Mouse (Mus musculus) CH12.LX (cell line): ENCODE measurements around the gene St8sia2. TPM values are rescaled to one million over a fixed set of nuclear protein-coding genes. Genes with fewer than 3 reads are reported as not detected.

Experiments
- DNase-seq: peaks from one replicate; pipeline ENCODE4 v3.0.0-alpha.2; 2013; ENCODE audit errors: extremely low read depth
- H3K27ac ChIP-seq: 2 replicates; pipeline ENCODE4 v1.5.1; 2012; ENCODE audit warnings: low read depth, mild to moderate bottlenecking, control low read depth, moderate library complexity; ENCODE audit not compliant: insufficient read depth
- H3K27me3 ChIP-seq: replicated peaks from 2 replicates; pipeline ENCODE3; 2012; ENCODE audit warnings: inconsistent platforms
- H3K36me3 ChIP-seq, 2 experiments: replicated peaks in 1 of 2; 2 replicates each; pipeline versions ENCODE3 to v1.6.1; 2012; ENCODE audit warnings: inconsistent platforms in 1 of 2, low read length in 1 of 2, mild to moderate bottlenecking in 1 of 2, mixed read lengths in 1 of 2, moderate library complexity in 1 of 2; ENCODE audit not compliant: control insufficient read depth in 1 of 2, insufficient read depth in 1 of 2
- H3K4me1 ChIP-seq, 2 experiments: 2 replicates each; pipeline ENCODE4 v1.6.1; 2012; ENCODE audit warnings: inconsistent platforms in 1 of 2, moderate library complexity in 1 of 2; ENCODE audit not compliant: insufficient read depth in 2 of 2, control insufficient read depth in 1 of 2
- H3K4me2 ChIP-seq: 2 replicates; pipeline ENCODE4 v1.6.1; 2012; ENCODE audit warnings: low read depth, mild to moderate bottlenecking, control low read depth; ENCODE audit not compliant: poor library complexity, insufficient read depth, severe bottlenecking
- H3K4me3 ChIP-seq, 3 experiments: fragments of 150-350 bp in 1 of 3; sonication (generic) in 1 of 3; replicated peaks in 1 of 3; 2 replicates each; pipeline versions ENCODE3 to v1.5.1; 2011 to 2012; ENCODE audit warnings: low read depth in 2 of 3, low read length in 2 of 3, mild to moderate bottlenecking in 2 of 3, moderate library complexity in 2 of 3, control low read depth in 1 of 3, improper control_type of control experiment in 1 of 3, inconsistent platforms in 1 of 3, mixed read lengths in 1 of 3; ENCODE audit not compliant: poor library complexity in 1 of 3
- H3K79me2 ChIP-seq: replicated peaks from 2 replicates; pipeline ENCODE4 v1.6.1; 2012; ENCODE audit warnings: mild to moderate bottlenecking, moderate library complexity; ENCODE audit not compliant: control insufficient read depth, poor library complexity, insufficient read depth, severe bottlenecking; ENCODE audit errors: extremely low read depth
- H3K9ac ChIP-seq: 2 replicates; pipeline ENCODE4 v1.6.1; 2012; ENCODE audit warnings: low read depth, mild to moderate bottlenecking, control low read depth, moderate library complexity; ENCODE audit not compliant: insufficient read depth
- H3K9me3 ChIP-seq: replicated peaks from 2 replicates; pipeline ENCODE3; 2012; ENCODE audit warnings: low read length, inconsistent platforms, mixed read lengths
- CHD1 ChIP-seq: IDR thresholded peaks from 2 replicates; pipeline ENCODE4 v1.6.1; 2012; ENCODE audit warnings: low read depth, low read length, improper control_type of control experiment, inconsistent platforms
- E2F4 ChIP-seq: IDR thresholded peaks from 2 replicates; pipeline ENCODE4 v1.6.1; 2011; ENCODE audit warnings: low read depth, low read length, improper control_type of control experiment; ENCODE audit not compliant: insufficient replicate concordance
- ELF1 ChIP-seq: IDR thresholded peaks from 2 replicates; pipeline ENCODE4 v1.6.1; 2014; ENCODE audit warnings: low read depth, mild to moderate bottlenecking, inconsistent platforms, low read length, improper control_type of control experiment
- GABPA ChIP-seq: IDR thresholded peaks from 2 replicates; pipeline ENCODE4 v1.6.1; 2012; ENCODE audit warnings: low read depth, low read length, improper control_type of control experiment, inconsistent platforms; ENCODE audit not compliant: insufficient replicate concordance
- IRF4 ChIP-seq: IDR thresholded peaks from 2 replicates; pipeline ENCODE4 v1.6.1; 2014; ENCODE audit warnings: low read depth, mild to moderate bottlenecking, inconsistent platforms, low read length, improper control_type of control experiment
- JUN ChIP-seq: IDR thresholded peaks from 2 replicates; pipeline ENCODE4 v1.6.1; 2011; ENCODE audit warnings: low read depth, mild to moderate bottlenecking, low read length, improper control_type of control experiment, moderate library complexity; ENCODE audit not compliant: insufficient read depth
- JUND ChIP-seq: conservative IDR thresholded peaks from 2 replicates; pipeline ENCODE4 v1.6.1; 2011; ENCODE audit warnings: low read depth, low read length, improper control_type of control experiment
- KAT2A ChIP-seq: IDR thresholded peaks from 2 replicates; pipeline ENCODE4 v1.6.1; 2012; ENCODE audit warnings: low read length, improper control_type of control experiment, inconsistent platforms; ENCODE audit not compliant: insufficient replicate concordance
- MAFK ChIP-seq: IDR thresholded peaks from 2 replicates; pipeline ENCODE4 v1.6.1; 2011; ENCODE audit warnings: low read length, improper control_type of control experiment; ENCODE audit not compliant: insufficient replicate concordance
- MAZ ChIP-seq: IDR thresholded peaks from 2 replicates; pipeline ENCODE4 v1.6.1; 2012; ENCODE audit warnings: low read depth, mild to moderate bottlenecking, inconsistent platforms, low read length, improper control_type of control experiment, moderate library complexity
- MXI1 ChIP-seq: IDR thresholded peaks from 2 replicates; pipeline ENCODE4 v1.6.1; 2011; ENCODE audit warnings: mild to moderate bottlenecking, low read depth, low read length, improper control_type of control experiment
- NELFE ChIP-seq: IDR thresholded peaks from 2 replicates; pipeline ENCODE4 v1.6.1; 2011; ENCODE audit warnings: low read depth, low read length, improper control_type of control experiment
- NRF1 ChIP-seq: IDR thresholded peaks from 2 replicates; pipeline ENCODE4 v1.6.1; 2014; ENCODE audit warnings: low read depth, mild to moderate bottlenecking, inconsistent platforms, low read length, improper control_type of control experiment, moderate library complexity
- POLR2A ChIP-seq: IDR thresholded peaks from 2 replicates; pipeline ENCODE4 v1.6.1; 2011; ENCODE audit warnings: low read depth, mild to moderate bottlenecking, improper control_type of control experiment, low read length
- POLR2AphosphoS2 ChIP-seq: IDR thresholded peaks from 2 replicates; pipeline ENCODE4 v1.6.1; 2011; ENCODE audit warnings: low read depth, low read length, improper control_type of control experiment
- RAD21 ChIP-seq: IDR thresholded peaks from 2 replicates; pipeline ENCODE4 v1.6.1; 2011; ENCODE audit warnings: low read depth, mild to moderate bottlenecking, low read length, improper control_type of control experiment, moderate library complexity
- SIN3A ChIP-seq: IDR thresholded peaks from 2 replicates; pipeline ENCODE4 v1.6.1; 2012; ENCODE audit warnings: low read length, improper control_type of control experiment, inconsistent platforms
- TBP ChIP-seq: conservative IDR thresholded peaks from 2 replicates; pipeline ENCODE4 v1.6.1; 2011; ENCODE audit warnings: low read depth, low read length, improper control_type of control experiment
- UBTF ChIP-seq: IDR thresholded peaks from 2 replicates; pipeline ENCODE4 v1.6.1; 2012; ENCODE audit warnings: low read depth, mild to moderate bottlenecking, inconsistent platforms, low read length, improper control_type of control experiment, moderate library complexity
- ZC3H11A ChIP-seq: IDR thresholded peaks from 2 replicates; pipeline ENCODE4 v1.6.1; 2012; ENCODE audit warnings: low read depth, mild to moderate bottlenecking, inconsistent platforms, low read length, improper control_type of control experiment
- ZNF384 ChIP-seq: IDR thresholded peaks from 2 replicates; pipeline ENCODE4 v1.6.1; 2012; ENCODE audit warnings: low read depth, low read length, improper control_type of control experiment, inconsistent platforms
- dilution Hi-C: fragments of 300-500 bp; cut with MboI; formaldehyde crosslinking; loops from 2 replicates; pipeline ENCODE4 v1.14.3; 2020; ENCODE audit warnings: low sequenced_read_pairs; ENCODE audit not compliant: extremely low pct_unique_long_range_greater_than_20kb, extremely low pct_ligation_motif_present
- in situ Hi-C: fragments of 300-500 bp; cut with MboI; formaldehyde crosslinking; loops from 3 replicates; pipeline ENCODE4 v1.14.3; 2019; ENCODE audit warnings: low sequenced_read_pairs, low pct_ligation_motif_present, low pct_unique_long_range_greater_than_20kb, mixed read lengths
- polyA plus RNA-seq: library from polyadenylated mRNA; unstranded; fragments of >175 nt; gene quantifications from 2 replicates; pipeline ENCODE4 v1.2.1, GENCODE M21; 2012; ENCODE audit warnings: low read depth; ENCODE audit not compliant: insufficient read length
- total RNA-seq, 2 experiments: library from RNA; depleted of rRNA; stranded (reverse); fragments of 300-350 nt in 1 of 2; fragments of >200 nt in 1 of 2; gene quantifications; 2 replicates each; pipeline ENCODE4 v1.2.3; 2012 to 2014

The St8sia2 gene
- total and polyA plus RNA-seq, 3 experiments = not detected

DNA sequence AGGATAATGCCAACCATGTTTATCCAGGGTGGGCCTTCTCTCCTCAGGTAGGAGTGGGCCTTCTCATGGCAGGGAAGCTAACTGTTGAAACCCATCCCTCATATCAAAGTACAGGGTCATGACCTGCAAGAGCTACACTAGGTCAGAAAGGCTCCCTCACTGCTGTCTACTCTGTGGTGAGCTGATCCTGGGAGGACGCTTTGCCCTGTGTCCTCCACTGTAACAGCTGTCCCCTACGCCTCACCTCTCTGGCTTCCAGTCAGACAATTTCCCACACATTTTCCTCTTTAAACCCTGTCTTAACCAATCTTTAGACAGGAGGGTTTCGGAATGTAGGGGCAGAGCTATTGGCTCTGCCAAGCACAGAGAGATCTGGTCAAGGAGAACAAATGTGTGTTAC is 48.3 kb downstream of the St8sia2 start:
- Histone ChIP-seq H3K4me2 (no peak overlapping the region), H3K9ac (no peak overlapping the region), H3K27ac (no peak overlapping the region), H3K9me3 (no peaks in the 10 kb centered on the region), H3K36me3 (no peaks in the 10 kb centered on the region), H3K4me1 (no peaks in the 10 kb centered on the region; a peak in 1 of 4 replicates), H3K4me3 (no peak overlapping the region), H3K79me2 (no peaks in the 10 kb centered on the region), H3K27me3 (peaks cover 44% of the 10 kb centered on the region)
- no peak for DNase-seq
- TF ChIP-seq ZC3H11A = no peak
- TF ChIP-seq MAFK = no peak
- TF ChIP-seq MXI1 = no peak
- no peak for TF ChIP-seq POLR2A
- no peak for TF ChIP-seq ELF1
- no peak for TF ChIP-seq UBTF
- no peak for TF ChIP-seq NELFE
- dilution Hi-C loops (no loop called here), in situ Hi-C loops (no loop called here)

- no peak for DNase-seq
- in situ Hi-C loops = no loop called here
- Histone ChIP-seq H3K9me3 (no peaks in the 10 kb centered on the region), H3K4me2 (no peak overlapping the region), H3K4me3 (no peak overlapping the region)
- TF ChIP-seq IRF4 (no peak), JUND (no peak), JUN (no peak), ELF1 (no peak)
- TF ChIP-seq, all 38 proteins: peak for 0
- H3K9ac ChIP-seq = no peak overlapping the region
- no peaks in the 10 kb centered on the region for H3K79me2 ChIP-seq
- no peak overlapping the region for H3K27ac ChIP-seq
- dilution Hi-C loops = no loop called here
- H3K4me1 ChIP-seq = no peaks in the 10 kb centered on the region; a peak in 1 of 4 replicates
- H3K27me3 ChIP-seq = peaks cover 45% of the 10 kb centered on the region
- H3K36me3 ChIP-seq = no peaks in the 10 kb centered on the region
Measured at GRCm38 (mm10) chr7:73962431-73962830, 51.1 kb downstream of the St8sia2 start.

GRCm38 (mm10) chr7:73954441-73954840 is 59.0 kb downstream of the St8sia2 start:
- Histone ChIP-seq H3K27me3 (peaks cover 63% of the 10 kb centered on the region), H3K9me3 (peaks cover 3% of the 10 kb centered on the region), H3K27ac (no peak overlapping the region), H3K36me3 (no peaks in the 10 kb centered on the region), H3K9ac (no peak overlapping the region), H3K4me2 (no peak overlapping the region), H3K4me1 (no peaks in the 10 kb centered on the region), H3K4me3 (no peak overlapping the region), H3K79me2 (no peaks in the 10 kb centered on the region)
- dilution Hi-C loops (no loop called here), in situ Hi-C loops (no loop called here)
- DNase-seq = no peak
- no peak for TF ChIP-seq CHD1
- no peak for TF ChIP-seq RAD21
- no peak for TF ChIP-seq NELFE
- TF ChIP-seq ELF1 = no peak
- TF ChIP-seq MXI1 = no peak
- no peak for TF ChIP-seq JUN
- no peak for TF ChIP-seq IRF4
- no peak for TF ChIP-seq NRF1
- TF ChIP-seq ZNF384 = no peak
- TF ChIP-seq KAT2A = no peak
- no peak for TF ChIP-seq E2F4
- no peak for TF ChIP-seq GABPA
- TF ChIP-seq POLR2A = no peak
- no peak for TF ChIP-seq MAZ
- TF ChIP-seq TBP = no peak
- no peak for TF ChIP-seq ZC3H11A
- no peak for TF ChIP-seq SIN3A
- TF ChIP-seq POLR2AphosphoS2 = no peak
